Mouse (Mus musculus) gonadal fat pad, adult 2 months (tissue): ENCODE measurements at regions not wholly inside any gene's neighbourhood (a gene's known extent, or its start where the extent isn't known, plus 50 kb on each side); places are given as distances from the start of the nearest gene placed in this dataset.

ENCODE experiments used
- DNase-seq: peaks from one replicate; pipeline ENCODE4 v3.0.0-alpha.2; 2012; ENCODE audit warnings: low read depth

DNA sequence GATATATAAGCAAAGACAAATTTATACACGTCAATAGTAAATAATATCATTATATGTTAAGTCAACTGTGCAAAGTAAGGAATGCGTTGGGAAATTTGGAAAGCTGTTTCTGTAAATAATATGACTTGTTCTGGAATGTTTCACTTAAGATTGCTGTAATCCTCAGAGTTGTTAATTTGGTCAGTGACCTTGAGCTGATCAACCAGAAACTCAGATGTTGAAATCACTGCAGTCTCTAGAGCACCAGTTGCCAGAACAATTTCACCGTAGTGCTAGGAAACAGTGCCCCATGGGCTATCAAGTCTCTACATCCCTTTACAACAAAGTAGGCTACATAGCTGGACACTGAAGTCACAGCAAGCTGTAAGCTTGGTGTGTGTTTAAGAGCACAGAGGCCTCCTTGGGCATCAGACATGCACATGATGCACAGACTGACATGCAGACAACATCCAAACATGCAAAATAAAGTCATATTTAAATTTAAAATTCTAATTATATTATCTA, 212.6 kb downstream of the Pik3r1 start:
- DNase-seq, result no peak

DNA sequence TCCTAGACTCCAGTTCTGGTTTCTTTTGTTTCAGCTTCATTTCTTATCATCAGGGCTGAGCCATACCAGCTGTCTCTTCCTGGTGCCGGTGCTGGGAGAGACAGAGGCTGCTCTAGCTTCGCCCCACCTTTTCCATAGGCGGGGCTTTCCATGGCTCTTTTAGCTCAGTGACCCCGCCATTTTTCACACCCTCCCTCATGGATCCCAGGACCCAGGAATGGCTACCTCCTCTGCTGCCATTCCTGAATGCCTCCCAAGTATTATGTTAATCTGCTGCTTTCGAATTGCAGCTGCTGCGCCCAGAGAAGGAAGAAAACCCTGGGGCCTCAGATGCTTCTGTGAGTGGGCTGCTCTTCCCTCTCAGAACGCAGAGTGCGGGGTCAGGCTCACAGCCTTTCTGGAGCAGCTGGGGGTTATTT, 214.9 kb downstream of the Pik3r1 start:
- no peak for DNase-seq

DNA sequence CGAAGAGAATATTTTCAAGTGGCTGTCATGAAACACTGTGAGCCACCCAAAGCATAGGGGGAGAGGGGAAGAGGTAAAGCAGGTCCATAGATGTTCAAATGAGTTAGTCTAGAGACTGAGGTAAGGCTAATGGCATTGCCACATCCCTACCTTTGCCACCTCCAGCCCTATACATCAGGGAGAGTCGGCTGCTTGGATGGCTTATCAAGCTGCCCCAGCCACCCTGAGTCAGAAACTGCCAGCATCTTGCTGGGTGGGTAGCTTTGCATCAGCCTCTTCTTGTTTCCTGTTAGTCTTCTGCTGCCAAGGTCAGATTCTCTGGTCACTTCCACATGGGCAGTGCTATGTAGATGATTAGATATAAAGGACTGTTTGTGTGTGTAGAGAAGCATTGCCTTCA, 215.6 kb downstream of the Pik3r1 start:
- no peak for DNase-seq

DNA sequence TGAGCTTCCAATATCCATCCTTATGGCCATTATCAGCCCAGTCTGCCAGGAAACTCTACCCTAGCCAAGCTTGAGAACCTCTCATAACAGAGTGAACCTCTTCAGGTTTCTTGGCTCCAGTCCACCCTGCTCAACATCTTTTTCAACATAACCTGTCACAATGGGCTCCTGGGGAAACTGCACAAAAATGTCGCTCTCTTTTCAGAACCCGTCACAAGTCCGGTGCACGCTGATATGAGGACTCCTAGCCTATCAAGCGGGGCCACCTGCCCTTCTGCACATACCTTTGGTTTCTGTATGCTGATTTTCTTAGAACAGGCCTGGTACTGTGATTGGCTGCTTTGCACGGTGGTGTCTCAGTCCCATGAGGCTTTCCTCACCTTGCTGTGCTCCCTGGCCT, 216.9 kb downstream of the Pik3r1 start:
- no peak for DNase-seq

DNA sequence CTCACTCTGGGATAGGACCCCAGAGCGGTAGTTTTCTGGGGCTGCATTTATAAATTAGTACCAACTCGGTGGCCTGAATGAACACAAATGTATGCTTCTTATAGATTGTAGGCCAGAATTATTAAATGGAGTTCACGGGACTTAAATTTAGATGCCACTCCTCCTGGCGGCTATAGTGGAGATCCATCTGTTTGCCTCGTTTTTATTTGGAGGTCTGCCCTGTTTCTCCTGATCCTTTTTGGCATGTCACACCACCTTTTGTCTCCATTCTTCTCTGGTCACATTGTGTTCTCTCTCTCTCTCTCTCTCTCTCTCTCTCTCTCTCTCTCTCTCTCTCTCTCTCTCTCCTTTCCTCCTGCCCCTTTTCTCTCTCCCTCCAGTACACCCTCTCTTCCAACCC, 217.5 kb downstream of the Pik3r1 start:
- DNase-seq, result no peak

DNA sequence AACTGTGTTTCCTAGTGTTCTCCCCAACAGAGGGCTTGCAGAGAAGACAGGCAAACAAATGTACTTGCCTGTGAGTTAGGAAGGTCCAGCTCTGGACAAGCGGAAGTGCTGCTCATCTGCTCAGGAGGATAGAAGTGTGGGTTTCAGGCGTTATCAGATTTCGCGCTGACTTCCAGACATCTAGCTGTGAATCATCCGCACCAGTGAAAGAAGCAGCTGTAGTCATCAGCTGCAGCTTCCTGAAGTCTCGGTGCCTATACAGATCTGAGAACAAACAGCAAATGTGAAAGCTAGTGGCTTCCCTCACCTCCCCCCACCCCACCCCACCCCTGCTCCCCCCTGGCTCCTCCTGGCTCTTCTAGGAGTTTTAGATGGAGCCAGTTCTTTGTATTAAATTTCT, 220.1 kb downstream of the Pik3r1 start:
- DNase-seq, result no peak

DNA sequence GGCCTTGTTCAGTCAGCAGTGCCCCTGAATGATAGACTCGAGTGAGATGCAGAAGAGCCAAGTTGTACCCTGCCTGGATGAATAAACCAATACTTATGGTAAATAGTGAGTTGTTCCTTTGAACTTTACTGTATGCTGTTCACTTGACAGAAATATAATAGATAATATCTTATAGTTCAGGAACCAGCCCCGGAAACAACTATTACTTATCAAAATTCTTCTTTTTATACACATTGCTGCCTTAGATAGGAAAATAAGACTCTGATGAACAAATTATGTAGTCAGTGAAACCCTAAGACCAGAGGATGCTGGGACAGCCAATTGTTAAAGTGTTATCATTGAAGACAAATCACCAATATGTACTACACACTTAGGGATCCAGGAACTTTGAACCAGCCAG, 220.7 kb downstream of the Pik3r1 start:
- DNase-seq, result no peak

DNA sequence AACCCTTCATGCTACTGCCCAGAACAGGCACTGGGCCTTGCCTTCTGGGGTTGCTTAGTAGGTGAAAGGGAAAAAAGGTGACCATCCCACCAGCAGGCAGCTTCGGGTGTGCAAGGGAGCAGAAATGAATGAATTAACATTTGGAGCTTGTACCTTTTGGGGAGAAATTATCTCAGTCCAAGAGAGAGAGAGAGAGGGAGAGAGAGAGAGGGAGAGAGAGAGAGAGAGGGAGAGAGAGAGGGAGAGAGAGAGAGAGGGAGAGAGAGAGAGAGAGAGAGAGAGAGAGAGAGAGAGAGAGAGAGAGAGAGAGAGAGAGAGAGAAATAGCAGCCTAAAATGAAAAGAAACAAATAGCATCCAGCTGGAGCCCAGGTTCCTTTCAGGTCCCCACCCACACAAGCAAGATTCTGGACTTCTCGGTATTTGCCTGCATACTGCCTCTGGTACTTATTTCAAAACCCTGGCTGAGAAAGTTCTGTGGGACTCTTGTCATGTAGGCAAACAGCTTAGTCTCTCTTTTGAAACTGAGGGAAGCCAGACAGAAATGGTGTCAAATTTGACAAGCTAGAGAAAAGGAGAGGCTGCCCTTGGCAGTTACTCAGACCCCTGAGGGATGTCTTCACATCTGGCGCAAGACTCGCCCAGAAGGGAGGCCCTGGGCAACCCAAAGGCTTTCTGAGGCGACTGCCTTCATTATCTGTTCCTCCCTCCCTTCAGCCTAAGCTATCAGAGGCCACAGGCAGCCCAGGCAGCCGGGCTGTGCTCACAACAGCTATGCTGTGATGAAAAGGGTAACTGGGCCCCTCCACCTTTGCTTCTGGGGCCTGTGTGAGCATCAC, 222.5 kb downstream of the Pik3r1 start:
- DNase-seq, result peak; percentile 81

DNA sequence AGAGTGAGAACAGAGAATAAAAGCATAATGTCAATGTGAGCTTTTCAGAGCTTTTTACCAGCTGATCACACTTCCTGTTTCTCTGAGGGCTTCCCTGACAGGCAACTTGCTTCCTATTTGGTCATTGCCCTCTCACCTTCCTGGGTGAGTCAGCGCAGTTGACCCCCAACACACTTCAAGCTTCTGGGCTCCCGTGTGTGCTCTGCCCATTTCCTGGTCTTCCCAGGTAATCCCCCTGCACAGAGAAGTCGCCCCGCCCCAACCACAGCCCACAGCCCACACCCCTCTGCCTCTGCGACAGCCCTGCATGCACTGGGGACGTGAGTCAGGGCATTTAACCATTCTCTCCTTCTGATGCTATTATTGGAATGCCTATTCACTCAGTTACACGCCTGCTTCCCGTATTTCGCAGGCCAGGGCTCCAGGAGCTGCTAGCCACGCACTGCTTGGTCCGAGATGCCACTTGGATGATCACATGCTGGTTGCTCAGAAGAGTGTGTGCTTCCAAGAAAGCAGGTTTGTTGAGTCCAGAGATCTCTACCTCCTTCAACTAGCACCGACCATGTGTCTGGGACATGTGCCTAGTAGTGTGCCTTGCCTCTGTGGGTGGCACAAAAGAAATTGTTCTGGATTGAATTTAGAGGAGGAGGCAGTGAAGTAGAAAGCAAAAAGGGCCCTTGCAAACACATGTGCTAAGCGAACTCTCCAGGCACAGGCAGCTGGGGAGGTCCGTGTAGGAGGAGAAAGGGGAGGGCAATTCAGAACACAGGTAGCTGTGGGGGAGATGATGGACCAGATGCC, 227.4 kb downstream of the Pik3r1 start:
- no peak for DNase-seq

DNA sequence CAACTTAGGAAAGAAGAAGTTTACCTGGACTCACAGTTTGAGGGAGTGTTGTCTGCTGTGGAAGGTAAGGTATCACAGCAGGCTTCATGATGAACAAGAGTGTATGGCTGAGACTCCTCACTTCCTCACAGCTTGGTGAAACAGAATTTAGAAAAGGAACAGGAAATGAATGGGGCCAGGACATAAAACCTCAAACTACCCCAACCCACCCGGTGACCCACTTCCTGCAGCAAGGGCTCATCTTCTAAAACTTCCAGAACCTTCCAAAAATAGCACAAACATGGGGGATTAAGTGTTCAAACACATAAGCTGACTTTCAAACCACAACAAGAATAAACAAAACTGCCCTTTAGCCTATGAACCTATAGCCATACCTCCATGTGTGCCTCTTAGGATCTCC, 229.9 kb downstream of the Pik3r1 start:
- DNase-seq, result no peak

DNA sequence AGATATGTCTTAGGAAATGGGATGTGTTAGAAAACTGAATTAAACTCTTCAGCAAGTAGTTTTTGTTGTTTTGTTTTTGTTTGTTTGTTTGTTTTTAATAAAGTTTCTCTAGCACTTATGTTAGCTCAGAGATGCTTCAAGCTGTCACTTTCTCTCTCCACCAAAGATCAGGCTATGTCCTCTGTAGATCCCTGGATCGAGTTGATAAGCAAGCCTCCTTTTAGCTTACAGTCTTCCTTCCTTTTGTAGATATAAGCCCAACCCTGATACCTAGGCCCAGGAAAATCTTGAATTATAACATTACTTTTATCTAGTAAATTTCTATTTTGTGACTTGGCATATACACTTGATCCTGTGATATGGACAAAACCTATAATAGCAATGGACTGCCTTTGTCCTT, 232.0 kb downstream of the Pik3r1 start:
- no peak for DNase-seq

DNA sequence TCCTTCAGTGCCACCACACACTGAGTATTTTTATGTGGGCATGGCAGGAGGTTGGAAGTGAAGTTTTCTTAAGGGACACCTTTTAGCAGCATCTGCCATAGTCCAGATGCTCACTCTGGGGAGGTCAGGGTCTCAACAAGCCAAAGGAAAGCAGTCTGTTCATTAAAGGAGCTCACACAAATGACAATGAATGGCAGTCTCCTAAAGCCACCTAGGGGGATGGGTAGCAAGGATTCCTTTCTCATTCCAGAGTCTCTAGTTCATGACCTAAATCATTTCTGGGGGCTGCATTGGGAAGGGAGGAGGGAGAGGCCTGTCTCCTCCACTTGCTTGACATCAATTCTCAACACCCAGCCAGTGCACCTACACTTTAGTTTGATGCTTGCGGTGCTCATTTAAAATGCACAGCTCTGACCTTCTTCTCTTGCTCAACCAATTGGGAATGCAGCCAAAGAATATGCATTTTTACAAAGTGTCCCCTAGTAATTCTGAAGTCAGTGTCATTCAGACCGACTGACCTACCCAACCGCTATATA, 232.6 kb downstream of the Pik3r1 start:
- DNase-seq, result no peak

DNA sequence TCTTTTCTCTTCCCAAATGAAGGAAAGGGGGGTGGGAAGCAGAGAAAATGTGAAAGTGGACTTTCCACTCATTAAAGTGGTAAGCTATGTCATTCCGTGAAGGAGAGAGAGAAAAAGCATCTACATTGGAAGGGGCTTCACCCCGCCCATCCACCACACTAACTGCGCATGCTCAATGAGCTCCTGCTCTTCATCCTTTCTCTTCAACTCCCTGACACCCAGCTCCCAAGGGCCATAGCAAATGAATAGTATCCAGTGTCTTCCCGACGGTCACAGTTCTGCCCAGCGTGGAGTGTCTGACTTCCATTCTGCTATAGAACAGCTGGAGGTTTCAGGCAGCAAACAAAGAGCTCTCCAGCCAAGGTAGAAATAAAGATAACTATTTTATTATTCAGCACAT, 233.5 kb downstream of the Pik3r1 start:
- no peak for DNase-seq

DNA sequence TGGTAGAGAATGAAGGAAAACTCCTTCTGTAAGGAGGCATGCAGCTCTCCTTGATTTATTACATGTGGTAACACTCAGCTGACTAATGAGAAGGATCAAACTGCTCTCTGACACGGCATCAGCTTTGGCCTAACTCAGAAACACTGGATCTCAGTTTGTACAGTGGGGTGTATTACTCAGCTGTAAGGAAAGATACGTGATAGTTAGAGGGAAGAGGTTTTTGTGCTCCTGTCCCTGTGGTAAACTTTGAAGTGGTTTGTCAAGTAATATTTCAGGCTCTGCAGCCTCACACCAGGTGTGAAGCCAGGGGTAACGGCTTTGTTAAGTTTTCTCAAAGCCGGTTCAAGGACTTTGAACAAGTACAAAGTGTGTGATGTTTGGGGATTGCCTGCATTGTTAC, 235.1 kb downstream of the Pik3r1 start:
- DNase-seq, result no peak

DNA sequence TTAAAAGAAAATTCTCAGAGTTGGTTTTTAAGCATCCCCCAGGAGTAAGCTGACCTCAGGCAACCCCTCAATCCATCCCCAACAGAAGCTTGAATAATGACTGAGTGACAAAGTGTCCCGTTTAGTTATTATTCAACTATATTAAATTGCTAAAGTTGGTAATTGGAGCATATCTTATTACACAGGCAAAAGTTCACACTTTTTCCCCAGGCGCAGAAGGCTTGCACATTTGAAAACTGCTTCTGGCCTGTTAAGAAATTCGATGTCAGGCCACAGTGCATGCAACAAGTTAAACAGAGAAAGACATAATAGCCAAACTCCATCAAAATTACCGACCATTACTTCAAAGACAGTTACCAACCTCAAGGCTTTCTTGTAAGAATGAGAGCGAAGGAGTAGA, 240.3 kb downstream of the Pik3r1 start:
- DNase-seq, result no peak

DNA sequence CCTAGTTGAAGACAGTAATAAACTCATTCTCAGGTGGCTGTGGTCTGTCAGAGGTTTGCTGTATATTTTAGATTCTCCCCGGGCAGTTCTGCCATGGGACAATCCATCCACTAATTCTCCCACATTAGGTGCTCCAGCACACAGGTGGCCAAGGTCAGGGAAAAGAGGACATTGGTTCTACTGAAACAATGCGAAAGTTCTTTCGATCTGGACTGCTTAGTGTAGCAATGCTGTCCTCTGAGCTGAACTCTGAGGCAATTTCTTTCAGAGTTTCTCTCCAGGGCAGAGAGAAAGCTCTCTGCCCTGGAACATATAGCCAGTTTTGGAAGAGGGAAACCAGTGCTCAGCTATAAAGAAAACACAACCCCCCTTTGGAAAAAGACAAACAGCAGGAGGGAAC, 243.2 kb downstream of the Pik3r1 start:
- no peak for DNase-seq

DNA sequence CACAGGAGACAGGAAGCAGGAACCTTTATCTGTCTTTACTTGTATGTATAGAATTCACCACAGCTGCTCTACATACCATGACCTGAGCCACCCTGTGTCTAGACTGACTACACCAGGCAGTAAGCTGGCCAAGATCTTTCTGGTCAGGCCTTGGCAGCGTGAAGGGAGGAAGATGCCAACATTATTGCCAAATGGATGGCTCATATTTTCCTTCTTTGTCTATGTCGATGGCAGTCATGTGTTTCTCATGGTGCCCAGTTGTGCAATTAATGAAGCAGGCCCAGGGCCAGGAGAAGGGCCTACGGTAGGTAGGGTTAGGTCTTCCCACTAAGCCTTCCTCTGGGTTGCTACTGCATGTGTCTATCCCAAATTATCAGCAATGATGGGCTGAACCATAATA, 243.8 kb downstream of the Pik3r1 start:
- DNase-seq, result peak; percentile 97

DNA sequence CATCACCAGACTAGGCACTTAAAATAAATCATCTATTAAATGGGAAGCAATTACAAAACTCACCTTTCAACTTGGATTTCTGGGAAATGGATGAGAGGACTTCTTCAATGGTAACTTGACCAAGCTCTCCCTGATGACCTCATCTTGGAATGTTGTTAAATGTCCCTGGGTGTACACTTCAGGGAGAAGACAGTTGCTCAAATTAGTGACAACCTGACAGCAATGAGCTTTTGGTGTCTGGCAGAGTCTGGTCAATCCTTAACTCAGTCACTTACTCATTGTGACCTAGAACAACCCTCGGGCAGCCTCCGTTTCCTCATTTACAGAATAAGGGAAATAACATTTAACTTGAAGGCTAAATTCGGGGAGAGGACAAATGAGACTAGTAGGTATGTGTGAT, 244.5 kb downstream of the Pik3r1 start:
- DNase-seq, result no peak

DNA sequence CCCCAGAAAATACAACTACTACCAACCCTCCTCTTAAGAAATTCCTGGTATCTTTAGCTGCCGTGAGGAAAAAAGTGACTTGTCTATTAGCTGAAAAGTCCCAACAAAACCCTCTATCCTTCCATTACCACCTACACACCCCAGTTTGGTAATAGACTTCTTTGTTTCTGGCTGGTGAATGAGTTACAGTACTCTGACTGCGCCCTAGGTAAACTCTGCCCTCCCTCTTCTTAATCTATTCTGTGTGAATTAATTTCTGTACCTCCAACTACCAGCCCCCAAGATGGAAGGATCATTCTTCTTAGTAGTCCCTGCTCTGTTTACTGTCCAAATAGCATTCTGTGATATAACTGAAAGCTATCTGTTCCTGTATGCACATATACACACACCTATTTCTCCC, 245.4 kb downstream of the Pik3r1 start:
- no peak for DNase-seq

DNA sequence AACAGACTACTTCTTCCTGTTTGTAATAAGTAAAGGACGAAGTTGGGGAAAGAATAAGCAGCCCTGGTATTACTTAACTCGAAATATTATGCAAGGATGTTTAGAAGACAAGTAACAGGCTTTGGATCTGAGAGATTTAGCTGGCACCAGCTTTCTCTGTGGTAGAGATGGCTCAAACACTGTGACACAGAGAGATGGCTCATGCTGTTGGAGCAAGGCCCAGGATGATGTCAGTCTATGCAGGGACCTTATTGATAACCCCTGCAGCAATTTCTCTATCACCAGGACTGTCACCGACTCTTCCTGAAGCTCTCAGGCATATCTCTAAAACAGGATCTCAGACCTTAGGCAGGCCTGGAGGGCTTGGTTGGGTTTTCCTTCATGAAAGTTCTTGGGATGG, 254.7 kb downstream of the Pik3r1 start:
- DNase-seq, result no peak

DNA sequence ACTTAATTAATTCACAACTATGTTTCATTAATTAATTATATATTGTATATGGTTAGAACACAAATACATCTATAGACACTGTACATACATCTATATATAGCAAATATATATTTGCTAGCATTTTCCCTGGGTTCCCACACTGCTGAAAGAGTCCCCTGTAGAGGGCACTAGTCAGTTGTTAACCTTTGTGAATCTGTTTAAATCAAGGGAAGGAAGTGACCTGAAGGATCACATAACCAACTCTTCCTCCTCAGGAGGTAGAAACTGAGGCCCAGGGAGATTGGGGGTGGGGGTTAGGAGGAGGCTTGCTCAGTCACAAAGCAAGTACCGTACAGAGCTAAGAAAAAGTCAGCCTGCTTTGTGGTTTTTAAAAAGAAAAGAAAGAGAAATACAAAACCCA, 258.1 kb downstream of the Pik3r1 start:
- no peak for DNase-seq

DNA sequence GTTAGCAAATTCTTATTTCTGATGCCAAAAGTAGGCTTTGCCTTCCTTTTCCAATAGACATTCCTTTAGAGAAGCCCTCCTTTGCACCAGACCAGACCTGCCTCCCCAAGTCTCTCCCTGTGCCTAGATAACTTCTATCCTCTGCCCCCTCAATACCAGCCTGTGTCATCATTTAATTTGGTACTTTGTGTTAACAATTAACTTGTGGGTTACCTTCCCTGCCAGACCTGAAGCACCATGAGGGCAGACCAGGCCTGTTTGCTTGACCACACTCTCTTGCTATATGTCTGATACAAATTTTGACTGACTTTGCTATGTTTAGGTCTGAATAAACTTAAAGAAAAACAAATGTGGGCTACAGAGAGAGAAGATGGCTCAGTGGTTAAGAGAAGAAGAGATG, 259.7 kb downstream of the Pik3r1 start:
- DNase-seq, result no peak

DNA sequence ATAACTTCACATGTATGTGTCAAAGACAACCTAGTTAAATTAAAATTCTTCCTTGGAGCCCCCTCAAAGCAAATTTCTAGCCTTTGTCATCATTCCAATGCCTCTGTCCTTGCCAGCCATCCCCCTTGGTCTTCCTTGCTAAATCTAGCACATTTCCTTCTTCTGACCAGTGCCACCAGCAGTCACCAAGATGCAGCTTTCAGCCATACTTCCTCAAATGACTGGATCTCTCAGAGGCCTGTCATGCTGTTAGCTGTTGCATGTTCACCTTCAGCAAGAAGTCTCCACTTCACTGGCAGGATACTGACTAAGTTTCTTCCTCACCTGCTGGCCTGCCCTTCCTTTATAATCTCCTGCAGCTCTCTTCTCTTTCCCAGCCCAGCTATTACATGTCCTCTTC, 261.3 kb downstream of the Pik3r1 start:
- no peak for DNase-seq
